Mouse (Mus musculus) heart, postnatal 0 days (tissue): ENCODE measurements around the gene Vgll4. TPM values are rescaled to one million over a fixed set of nuclear protein-coding genes. Genes with fewer than 3 reads are reported as not detected.

Experiments used
- ATAC-seq: fragments of 200-750 bp; cut with Nextera tagmentation; 2 replicates; pipeline ENCODE4 v1.8.0; 2017; ENCODE audit warnings: low read depth, moderate number of reproducible peaks, moderate library complexity; ENCODE audit not compliant: insufficient read depth
- DNase-seq: peaks from one replicate; pipeline ENCODE4 v3.0.0-alpha.2; 2016; ENCODE audit warnings: low spot score
- H3K27ac ChIP-seq: fragments of 300-500 bp; sonication (generic); 2 replicates; pipeline ENCODE4 v1.5.1; 2014; ENCODE audit warnings: low read depth, mild to moderate bottlenecking
- H3K27me3 ChIP-seq: fragments of 300-500 bp; sonication (generic); 2 replicates; pipeline ENCODE4 v1.6.1; 2014; ENCODE audit warnings: low read length, mixed read lengths; ENCODE audit not compliant: control insufficient read depth, insufficient read depth
- H3K36me3 ChIP-seq: fragments of 300-500 bp; sonication (generic); replicated peaks from 2 replicates; pipeline ENCODE4 v1.6.1; 2014; ENCODE audit warnings: low read length, mixed read lengths; ENCODE audit not compliant: control insufficient read depth, insufficient read depth
- H3K4me1 ChIP-seq: fragments of 300-500 bp; sonication (generic); 2 replicates; pipeline ENCODE4 v1.6.1; 2014; ENCODE audit warnings: antibody characterized with exemption; ENCODE audit not compliant: control insufficient read depth, insufficient read depth
- H3K4me2 ChIP-seq: fragments of 300-500 bp; sonication (generic); 2 replicates; pipeline ENCODE4 v1.6.1; 2014; ENCODE audit warnings: low read depth, mild to moderate bottlenecking, low read length, moderate library complexity
- H3K4me3 ChIP-seq: fragments of 300-500 bp; sonication (generic); 2 replicates; pipeline ENCODE4 v1.5.1; 2014; ENCODE audit warnings: low read depth, low read length
- H3K9ac ChIP-seq: fragments of 300-500 bp; sonication (generic); replicated peaks from 2 replicates; pipeline ENCODE4 v1.6.1; 2014; ENCODE audit warnings: low read depth, low read length, mixed read lengths
- H3K9me3 ChIP-seq: fragments of 300-500 bp; sonication (generic); replicated peaks from 2 replicates; pipeline ENCODE4 v1.6.1; 2016; ENCODE audit warnings: low read length; ENCODE audit not compliant: control insufficient read depth
- CTCF ChIP-seq: IDR thresholded peaks from 2 replicates; pipeline ENCODE4 v1.5.1; 2016; ENCODE audit warnings: antibody characterized with exemption, control low read depth, low read depth
- EP300 ChIP-seq: IDR thresholded peaks from 2 replicates; pipeline ENCODE4 v1.6.1; 2016; ENCODE audit warnings: antibody characterized with exemption, low read depth
- WGBS: fragments of 180-500 bp; shearing (Covaris S2); extraction: QIAGEN DNeasy Blood & Tissue Kit; methylation state at CpG from one replicate; pipeline ENCODE4 v1.1.7; 2014; 5-methylcytosine and 5-hydroxymethylcytosine counted together
- polyA plus RNA-seq: library from polyadenylated mRNA; unstranded; fragments of >200 nt; fragmentation: Nextera tagmentation; extraction: Ambion mirVana; gene quantifications from 2 replicates; pipeline ENCODE4 v1.2.1, GENCODE M21; 2015
- total RNA-seq: library from RNA; depleted of rRNA; stranded (reverse); fragments of >200 nt; gene quantifications from 2 replicates; pipeline ENCODE4 v1.2.3, GENCODE M21; 2014; ENCODE audit warnings: low replicate concordance

Vgll4 gene
- total and polyA plus RNA-seq, 2 experiments from 2014 or later = 38.8 to 52.2 TPM

- no peak for DNase-seq
- WGBS = 18% methylated on average over 5 of the region's 5 CpGs
These were observed 53.1 kb downstream of the Vgll4 start for GRCm38 (mm10) chr6:114916715-114916992.

GRCm38 (mm10) chr6:114915915-114916714 lies 53.7 kb downstream of the Vgll4 start:
- ATAC-seq = no peak
- H3K9me3 ChIP-seq = no peaks in the 10 kb centered on the region
- peak overlapping the region; percentile 78 for H3K4me2 ChIP-seq
- peak overlapping the region; percentile 69; the same call in 1 of the 2 replicates for H3K27ac ChIP-seq
- no peaks in the 10 kb centered on the region for H3K27me3 ChIP-seq
- H3K4me3 ChIP-seq = peak overlapping the region; percentile 14; the same call in 1 of the 2 replicates
- no peak for DNase-seq
- TF ChIP-seq CTCF = no peak
- peaks cover 79% of the 10 kb centered on the region for H3K4me1 ChIP-seq
- H3K9ac ChIP-seq = 0 out of 2 replicates have a peak overlapping the region, but pooled peaks have one; percentile 20
- 39% methylated on average over 19 of the region's 19 CpGs for WGBS
- H3K36me3 ChIP-seq = 0 out of 2 replicates have a peak, but pooled peaks cover 3% of the 10 kb centered on the region

More at GRCm38 (mm10) chr6:114916715-114916992, 53.1 kb downstream of the Vgll4 start:
- no peaks in the 10 kb centered on the region for H3K27me3 ChIP-seq
- 0 out of 2 replicates have a peak, but pooled peaks cover 3% of the 10 kb centered on the region for H3K36me3 ChIP-seq
- TF ChIP-seq EP300 = no peak
- no peak for TF ChIP-seq CTCF
- H3K4me2 ChIP-seq = peak overlapping the region; percentile 78
- H3K9ac ChIP-seq = 0 out of 2 replicates have a peak overlapping the region, but pooled peaks have one; percentile 20
- H3K4me1 ChIP-seq = peaks cover 76% of the 10 kb centered on the region
- H3K9me3 ChIP-seq = no peaks in the 10 kb centered on the region
- ATAC-seq = no peak
- peak overlapping the region; percentile 14; the same call in 1 of the 2 replicates for H3K4me3 ChIP-seq
- H3K27ac ChIP-seq = peak overlapping the region; percentile 69; the same call in 1 of the 2 replicates

GRCm38 (mm10) chr6:114914041-114914716 lies 55.6 kb downstream of the Vgll4 start:
- Histone ChIP-seq H3K36me3 (0 out of 2 replicates have a peak, but pooled peaks cover 3% of the 10 kb centered on the region), H3K27me3 (no peaks in the 10 kb centered on the region), H3K4me3 (no peak overlapping the region), H3K27ac (peak overlapping the region; percentile 33; the same call in 1 of the 2 replicates), H3K4me1 (peaks cover 73% of the 10 kb centered on the region), H3K9ac (no peak overlapping the region), H3K4me2 (no peak overlapping the region), H3K9me3 (no peaks in the 10 kb centered on the region)
- no peak for TF ChIP-seq CTCF
- TF ChIP-seq EP300 = no peak
- no peak for ATAC-seq
- DNase-seq = no peak
- WGBS = 36% methylated on average over 10 of the region's 10 CpGs

GRCm38 (mm10) chr6:114913142-114913541 lies 56.7 kb downstream of the Vgll4 start:
- 0 out of 2 replicates have a peak, but pooled peaks cover 3% of the 10 kb centered on the region for H3K36me3 ChIP-seq
- ATAC-seq = no peak
- no peak overlapping the region for H3K4me3 ChIP-seq
- no peaks in the 10 kb centered on the region for H3K27me3 ChIP-seq
- no peaks in the 10 kb centered on the region for H3K9me3 ChIP-seq
- TF ChIP-seq CTCF = no peak
- no peak for TF ChIP-seq EP300
- peaks cover 67% of the 10 kb centered on the region for H3K4me1 ChIP-seq
- H3K27ac ChIP-seq = no peak overlapping the region
- no peak overlapping the region for H3K4me2 ChIP-seq
- H3K9ac ChIP-seq = no peak overlapping the region
- 55% methylated on average over 4 of the region's 4 CpGs for WGBS
- no peak for DNase-seq

GRCm38 (mm10) chr6:114911540-114911939 lies 58.3 kb downstream of the Vgll4 start:
- no peaks in the 10 kb centered on the region for H3K27me3 ChIP-seq
- H3K27ac ChIP-seq = no peak overlapping the region
- WGBS = 86% methylated on average over 3 of the region's 3 CpGs
- 0 out of 2 replicates have a peak, but pooled peaks cover 3% of the 10 kb centered on the region for H3K36me3 ChIP-seq
- H3K4me3 ChIP-seq = no peak overlapping the region
- ATAC-seq (no peak), DNase-seq (no peak)
- no peak for TF ChIP-seq CTCF
- TF ChIP-seq EP300 = no peak
- no peak overlapping the region for H3K9ac ChIP-seq
- H3K4me2 ChIP-seq = no peak overlapping the region
- H3K4me1 ChIP-seq = peaks cover 53% of the 10 kb centered on the region
- H3K9me3 ChIP-seq = no peaks in the 10 kb centered on the region
